Mouse (Mus musculus): Measurements from ENCODE around the gene Pappa.
A peak's percentile ranks its signal among the peaks of the same experiment; 100 is the strongest.

The Pappa gene

GRCm38 (mm10) chr4:65269996-65270395 is 146.0 kb downstream of the Pappa start:
- no peak for DNase-seq (ENCODE audit: low spot score in 2 of 2)

DNA sequence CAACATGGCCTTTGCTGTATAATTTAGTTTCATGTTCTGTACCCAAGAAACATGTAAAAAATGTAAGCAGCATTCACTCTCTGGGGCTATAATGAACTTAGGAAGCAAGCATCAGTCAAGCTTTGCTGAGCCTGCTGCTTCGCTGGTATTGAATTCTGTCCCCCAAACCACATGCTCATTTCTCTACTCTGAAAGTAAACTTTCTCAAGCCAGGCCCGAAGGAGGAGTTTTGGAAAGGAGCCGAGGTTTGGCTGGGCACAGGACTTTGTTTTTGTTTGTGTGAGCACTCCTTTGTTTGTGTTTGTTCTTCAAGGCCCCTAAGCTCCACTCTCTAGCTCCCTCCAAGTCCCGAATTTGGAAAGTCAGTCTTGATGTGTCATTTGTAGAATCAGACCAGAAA is 148.3 kb downstream of the Pappa start:
- no peak for DNase-seq (ENCODE audit: low spot score in 2 of 2)

DNA sequence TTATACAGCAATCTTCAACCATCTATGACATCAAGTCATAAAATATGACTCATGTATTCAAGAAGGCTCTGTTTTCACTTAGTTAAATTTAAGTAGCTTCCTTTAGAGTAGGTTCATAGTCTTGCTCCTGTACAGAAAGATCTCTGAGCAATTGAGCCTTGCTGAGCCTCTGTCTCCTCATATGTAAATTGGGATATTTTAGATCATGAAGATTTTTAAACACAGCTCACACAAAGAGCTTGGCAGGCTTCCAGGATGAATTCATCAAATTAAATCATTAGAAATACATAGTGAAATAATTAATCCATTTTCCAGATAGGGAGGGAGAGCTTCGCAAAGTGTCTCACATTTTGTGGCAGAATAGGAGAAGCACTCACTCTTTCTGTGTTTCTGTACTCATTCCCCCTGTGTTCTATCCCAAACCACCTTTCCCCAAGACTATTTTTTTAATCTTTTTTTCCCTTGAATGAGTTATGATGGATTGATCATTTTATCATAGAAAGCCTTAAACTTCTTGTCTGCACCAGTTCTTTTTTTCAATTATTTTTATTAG is 149.4 kb downstream of the Pappa start:
- DNase-seq (ENCODE audit: low spot score in 2 of 2) = no peak

DNA sequence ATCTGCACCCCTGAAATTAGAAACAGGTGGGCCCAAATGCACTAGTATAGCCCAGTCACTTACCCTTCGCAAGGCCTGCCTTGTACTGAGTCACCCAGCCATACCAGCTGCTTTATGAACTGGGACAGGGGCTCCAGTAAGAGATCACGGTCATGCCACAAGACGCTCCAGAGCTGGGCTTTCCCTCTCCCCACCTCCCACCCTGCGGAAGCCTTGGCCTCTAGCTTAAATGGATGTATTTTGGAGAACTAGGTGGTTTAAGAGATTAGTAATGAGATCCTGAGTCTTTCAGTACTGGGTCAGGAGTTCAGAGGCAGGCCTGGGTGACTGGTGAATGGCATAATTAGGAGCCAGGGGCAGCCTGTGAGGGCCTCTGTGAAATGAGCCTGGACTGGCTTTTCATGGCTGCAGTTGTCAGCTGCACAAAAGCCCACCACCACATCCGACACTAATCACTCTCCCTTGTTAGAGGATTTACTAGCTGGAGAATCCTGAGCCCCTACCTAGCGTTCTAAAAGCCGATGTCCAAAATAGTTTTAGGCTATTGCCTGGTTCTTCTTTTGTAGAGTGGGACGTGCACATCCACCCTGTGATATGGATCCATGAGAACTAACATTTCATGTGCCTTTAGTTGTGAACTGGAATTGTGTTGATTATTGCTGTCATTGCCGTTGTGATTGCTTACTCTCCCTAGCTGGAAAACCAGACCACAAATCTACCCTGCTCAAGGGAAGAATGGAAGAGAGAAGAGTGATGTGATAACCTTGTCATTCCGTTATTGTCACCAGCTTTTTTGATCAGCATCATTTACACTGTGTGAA is 154.7 kb downstream of the Pappa start:
- DNase-seq (ENCODE audit: low spot score in 2 of 2) = no peak

- DNase-seq (ENCODE audit: low spot score in 2 of 2) = no peak
Observed at GRCm38 (mm10) chr4:65279272-65279653, 155.3 kb downstream of the Pappa start.

- DNase-seq (ENCODE audit: low spot score in 2 of 2) = no peak
Observed at GRCm38 (mm10) chr4:65279979-65280677, 156.2 kb downstream of the Pappa start.

DNA sequence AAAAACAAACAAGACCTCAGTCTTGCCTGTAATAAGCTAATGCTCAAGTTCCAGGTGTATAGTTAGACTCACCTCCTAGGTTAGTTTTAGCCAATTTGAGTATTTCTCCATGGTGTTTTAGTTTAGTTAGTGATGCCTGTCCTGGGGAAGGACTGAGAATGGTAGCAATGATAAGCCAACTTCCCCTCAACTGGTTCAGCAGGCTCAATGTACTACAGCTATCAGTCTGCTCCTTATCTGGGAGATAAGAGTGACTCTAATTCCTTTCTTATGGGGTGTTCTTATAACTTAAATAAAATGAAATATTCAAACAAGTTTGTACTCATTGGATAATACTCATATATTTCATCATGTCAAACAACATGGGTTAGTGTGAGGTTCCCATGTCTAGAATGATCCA is 156.9 kb downstream of the Pappa start:
- no peak for DNase-seq (ENCODE audit: low spot score in 2 of 2)

DNA sequence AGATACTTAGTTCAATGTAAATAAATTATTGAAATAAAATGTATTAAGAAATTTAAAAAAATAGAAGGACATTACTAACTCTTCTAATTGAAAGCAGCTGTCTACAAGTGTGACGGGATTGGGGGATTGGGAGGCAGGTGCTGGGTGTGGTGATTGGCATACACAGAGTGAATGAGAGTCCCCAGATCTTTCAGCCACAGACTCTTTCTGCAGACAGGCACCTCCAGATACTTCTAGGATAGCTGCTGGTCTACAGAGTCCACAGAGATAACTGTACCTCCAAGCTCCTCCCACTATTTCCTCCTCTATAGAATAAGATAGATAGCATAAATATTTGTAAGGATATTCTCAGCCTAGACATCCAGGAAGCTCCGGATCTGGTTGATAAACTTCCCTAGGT is 159.6 kb downstream of the Pappa start:
- no peak for DNase-seq (ENCODE audit: low spot score in 2 of 2)

GRCm38 (mm10) chr4:65285165-65285564 is 161.2 kb downstream of the Pappa start:
- DNase-seq (ENCODE audit: low spot score in 2 of 2) = no peak

DNA sequence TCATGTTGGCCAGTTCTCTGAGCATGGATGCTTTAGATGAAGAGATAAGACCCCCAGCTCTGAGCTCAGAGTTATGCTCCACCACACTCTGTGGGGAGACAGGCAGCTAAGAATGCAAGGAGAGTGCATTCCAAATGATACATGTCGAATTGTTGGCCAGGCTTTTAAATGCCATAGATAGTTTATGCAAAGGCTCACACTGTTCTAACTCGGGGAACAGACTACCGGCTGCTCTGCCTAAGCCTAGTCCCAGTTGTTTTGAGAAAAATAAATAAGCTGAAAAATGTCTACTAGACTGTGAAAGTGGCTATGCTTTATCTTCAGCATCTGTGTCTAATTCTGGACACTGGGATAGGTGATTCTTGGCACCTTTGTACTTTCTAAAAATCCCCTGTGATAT is 165.3 kb downstream of the Pappa start:
- DNase-seq (ENCODE audit: low spot score in 2 of 2) = no peak

DNA sequence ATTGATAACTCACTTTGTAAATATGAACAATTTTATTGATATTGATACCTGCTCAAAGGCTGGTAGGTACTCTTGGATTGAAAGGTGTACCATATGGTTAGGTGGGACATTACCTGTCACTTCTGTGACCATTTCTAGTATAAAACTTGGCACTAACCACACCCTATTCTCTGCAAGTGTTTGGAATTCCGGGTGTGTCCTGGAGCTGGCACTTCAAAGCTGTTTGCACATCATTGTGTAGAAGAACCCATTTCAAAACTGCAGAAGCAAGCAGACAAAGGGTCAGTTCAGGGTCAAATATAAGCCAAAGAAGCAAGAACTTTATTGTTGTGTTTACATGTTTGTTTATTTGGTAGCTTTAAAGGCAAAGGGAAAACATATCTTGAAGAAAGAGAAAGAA is 171.8 kb downstream of the Pappa start:
- DNase-seq (ENCODE audit: low spot score in 2 of 2) = no peak

DNA sequence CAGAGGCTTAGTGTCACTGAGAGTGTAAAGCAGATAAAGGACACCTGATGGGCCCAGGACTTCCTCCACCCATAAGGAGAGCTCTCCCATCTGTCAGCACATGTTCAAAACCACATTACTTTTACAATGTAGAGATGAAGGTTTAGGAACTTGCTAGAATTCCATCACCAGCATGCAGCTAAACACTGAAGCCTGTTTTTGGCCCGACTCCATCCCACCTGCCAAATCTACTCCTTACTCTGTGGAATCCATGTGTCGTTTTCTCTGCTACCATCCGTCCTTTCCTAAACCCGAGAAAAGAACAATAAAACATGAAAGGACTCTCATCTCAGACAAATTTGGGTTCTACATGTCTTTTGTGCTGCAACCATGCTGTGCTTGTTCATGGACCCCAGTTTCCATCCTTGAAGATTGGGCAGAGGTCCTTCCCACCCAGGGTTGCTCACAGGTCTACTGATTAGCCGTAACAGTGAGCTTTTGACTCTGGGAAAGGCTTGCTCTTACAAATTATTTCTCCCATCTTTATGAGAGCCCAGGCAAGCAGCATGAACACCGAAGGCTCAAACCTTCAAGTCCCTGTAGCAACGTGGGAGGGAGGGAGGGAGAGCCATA is 172.5 kb downstream of the Pappa start:
- DNase-seq (ENCODE audit: low spot score in 2 of 2) = no peak

GRCm38 (mm10) chr4:65296968-65297499 is 173.1 kb downstream of the Pappa start:
- DNase-seq (ENCODE audit: low spot score in 2 of 2) = no peak

DNA sequence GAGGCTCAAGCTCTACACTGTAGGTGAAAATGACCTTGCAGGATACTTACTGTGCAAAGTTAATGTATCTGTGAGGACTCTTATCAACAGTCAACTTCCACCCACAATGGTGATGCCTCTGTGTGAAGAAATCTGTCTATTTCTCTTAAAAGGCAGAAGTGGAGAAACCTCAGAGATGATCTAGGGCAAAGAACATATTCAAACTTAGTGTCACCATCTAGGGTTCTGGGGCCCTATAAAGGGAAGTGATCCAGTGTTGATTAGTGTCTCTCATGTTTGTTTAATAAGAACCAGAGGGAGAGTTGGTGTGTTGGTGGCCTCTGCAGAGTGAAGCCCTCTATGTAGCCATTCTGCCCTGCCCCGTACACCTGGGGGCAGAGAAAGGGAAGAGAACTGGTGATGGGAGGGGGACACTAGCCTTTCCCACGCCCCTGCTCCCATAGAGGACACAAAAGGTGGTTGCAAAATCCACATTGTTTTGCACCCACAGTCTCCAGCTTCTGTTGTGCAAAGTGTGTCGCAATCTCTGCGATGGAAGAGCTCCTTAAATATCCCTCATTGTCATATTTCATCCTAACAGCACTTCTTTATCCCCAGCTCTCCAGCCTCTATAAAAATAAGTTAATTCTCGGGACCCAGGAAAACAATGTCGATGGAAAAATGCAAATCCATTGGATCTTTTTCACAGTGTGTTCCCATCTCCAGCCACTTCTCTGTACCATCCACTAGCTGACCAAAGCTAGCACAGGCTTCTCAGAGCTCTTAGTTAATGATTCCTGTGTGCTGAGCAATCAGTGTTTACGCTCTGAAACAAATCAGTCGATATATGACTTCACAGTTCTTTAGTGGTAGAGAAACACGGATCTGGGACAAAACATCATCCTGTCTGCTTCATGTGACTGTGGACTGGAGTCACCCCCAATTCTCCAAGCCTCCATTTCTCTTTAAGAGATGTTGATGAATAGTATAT is 174.5 kb downstream of the Pappa start:
- no peak for DNase-seq (ENCODE audit: low spot score in 2 of 2)

GRCm38 (mm10) chr4:65299365-65299764 is 175.4 kb downstream of the Pappa start:
- DNase-seq (ENCODE audit: low spot score in 2 of 2) = no peak

DNA sequence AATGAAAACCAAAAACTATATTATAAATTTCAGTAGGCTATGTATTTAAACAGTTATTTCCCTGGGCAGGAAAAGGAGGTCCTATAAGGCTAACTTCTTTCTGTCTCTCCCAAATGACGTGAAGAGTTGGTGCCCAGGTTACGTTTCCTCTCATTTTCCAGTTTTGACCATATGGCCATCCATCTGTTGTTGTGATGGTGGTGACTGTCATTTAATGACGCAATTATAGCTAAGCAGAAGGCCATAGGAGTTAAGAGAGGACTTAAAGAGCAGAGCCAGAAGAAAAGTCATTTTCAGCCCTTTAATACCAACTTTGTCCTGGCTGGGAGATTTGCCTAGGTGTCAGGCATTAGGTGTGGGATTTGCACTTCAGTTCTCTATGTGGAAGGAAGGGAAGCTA is 176.5 kb downstream of the Pappa start:
- no peak for DNase-seq (ENCODE audit: low spot score in 2 of 2)

GRCm38 (mm10) chr4:65302666-65303065 is 178.7 kb downstream of the Pappa start:
- no peak for DNase-seq (ENCODE audit: low spot score in 2 of 2)

- peak in 1 of 2 experiments; percentile 16 for DNase-seq (ENCODE audit: low spot score in 2 of 2)
Observed at GRCm38 (mm10) chr4:65317877-65318525, 194.0 kb downstream of the Pappa start.

GRCm38 (mm10) chr4:65321340-65321739 is 197.4 kb downstream of the Pappa start:
- DNase-seq (ENCODE audit: low spot score in 2 of 2) = no peak

GRCm38 (mm10) chr4:65321959-65322358 is 198.0 kb downstream of the Pappa start:
- no peak for DNase-seq (ENCODE audit: low spot score in 2 of 2)

GRCm38 (mm10) chr4:65325816-65326215 is 201.8 kb downstream of the Pappa start:
- no peak for DNase-seq (ENCODE audit: low spot score in 2 of 2)
